Mouse (Mus musculus): ENCODE data around the gene Akap2. TPM values are rescaled to one million over a fixed set of nuclear protein-coding genes. Genes with fewer than 3 reads are reported as not detected.
A peak's percentile ranks its signal among the peaks of the same experiment; 100 is the strongest.

Gene Akap2
- polyA plus RNA-seq, 1 experiment = 0.87 TPM

DNA sequence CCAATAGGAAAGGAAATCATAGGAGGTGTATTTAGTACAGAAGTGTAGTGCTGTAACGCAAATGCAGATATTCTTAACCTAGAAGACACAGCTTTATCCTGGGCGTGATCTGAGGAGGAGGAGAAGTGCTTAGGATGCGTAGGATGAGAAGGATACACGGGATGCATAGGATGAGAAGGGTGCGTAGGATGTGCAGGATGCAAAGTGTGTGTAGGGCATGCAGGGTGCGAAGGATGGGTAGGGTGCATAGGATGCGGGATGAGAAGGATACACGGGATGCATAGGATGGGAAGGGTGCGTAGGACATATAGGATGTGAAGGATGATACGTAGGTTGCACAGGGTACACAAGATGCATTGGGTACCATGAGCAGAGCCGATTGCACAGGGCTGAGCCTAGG, 20.5 kb upstream of the Akap2 start:
- peaks cover 10% of the 10 kb centered on the region for H3K4me1 ChIP-seq
- no peak; the same call in 2 of the 3 replicates for TF ChIP-seq GATA1 (IDR thresholded peaks at IDR 0.05; ENCODE audit: borderline replicate concordance, low read length)
- TF ChIP-seq FLI1 (IDR thresholded peaks at IDR 0.05; ENCODE audit: low read length) = no peak
- H3K27me3 ChIP-seq (replicated peaks) = peaks cover 14% of the 10 kb centered on the region
- H3K36me3 ChIP-seq (replicated peaks; ENCODE audit: low read length) = no peaks in the 10 kb centered on the region
- H3K4me3 ChIP-seq (replicated peaks) = peak overlapping the region; percentile 76
- peaks cover 5% of the 10 kb centered on the region for H3K9me3 ChIP-seq

DNA sequence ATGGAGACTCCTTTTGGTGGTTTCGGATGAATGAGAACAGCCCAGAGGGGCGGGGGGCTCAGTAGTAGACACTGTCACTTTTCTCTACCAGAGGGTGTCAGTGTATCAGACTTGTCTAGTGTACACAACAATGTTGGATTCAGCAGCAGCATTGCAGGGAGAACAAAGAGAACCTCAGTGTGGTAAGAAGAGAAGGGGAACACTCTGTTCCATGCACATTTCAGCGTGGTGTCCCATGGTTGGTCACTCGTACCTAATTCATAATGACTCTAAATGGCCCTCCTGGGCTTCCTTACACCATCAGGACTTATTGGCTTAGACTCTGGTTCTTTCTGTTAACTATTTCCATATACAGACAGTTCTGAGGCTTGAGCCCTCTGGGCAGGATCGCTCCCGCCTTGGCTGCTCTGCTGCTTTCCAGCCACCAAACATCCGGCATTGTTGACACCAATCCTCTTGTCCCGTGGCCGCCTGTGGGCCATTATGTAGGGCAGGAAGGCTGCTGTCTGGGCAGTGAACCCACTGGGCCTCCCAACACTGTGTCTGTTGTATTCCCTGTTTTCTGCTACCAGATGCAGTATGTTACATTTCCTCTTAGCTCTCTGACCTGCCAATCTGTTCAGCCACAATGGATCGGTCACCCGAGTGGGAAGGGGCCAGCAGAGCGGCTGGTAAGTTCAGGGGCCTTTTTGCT, 19.4 kb upstream of the Akap2 start:
- Histone ChIP-seq H3K9me3 (peaks cover 5% of the 10 kb centered on the region), H3K36me3 (replicated peaks; ENCODE audit: low read length) (no peaks in the 10 kb centered on the region), H3K4me3 (replicated peaks) (no peak overlapping the region), H3K27me3 (replicated peaks) (peaks cover 14% of the 10 kb centered on the region), H3K4me1 (peaks cover 10% of the 10 kb centered on the region)
- TF ChIP-seq GATA1 (IDR thresholded peaks at IDR 0.05; ENCODE audit: borderline replicate concordance, low read length) (no peak), FLI1 (IDR thresholded peaks at IDR 0.05; ENCODE audit: low read length) (no peak)

DNA sequence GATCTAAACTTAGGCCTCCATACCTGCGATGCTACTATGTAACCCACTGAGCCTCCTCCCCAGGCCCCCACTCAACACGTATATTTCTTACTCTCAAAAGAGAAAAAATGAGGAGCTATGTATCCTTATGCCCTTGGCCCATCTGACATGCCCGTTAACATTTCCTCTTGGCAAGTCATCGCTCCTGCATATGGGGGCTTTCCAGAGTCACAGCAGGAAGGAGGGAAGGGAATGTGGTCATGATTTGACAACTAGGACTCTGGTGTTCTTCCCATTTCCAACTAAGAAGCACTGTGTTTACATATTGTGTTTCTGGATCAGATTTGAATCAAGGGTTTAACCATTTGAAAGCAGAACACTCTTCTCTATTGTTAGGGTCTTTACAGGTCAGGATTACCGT, 15.9 kb upstream of the Akap2 start:
- H3K9me3 ChIP-seq = peaks cover 5% of the 10 kb centered on the region
- no peaks in the 10 kb centered on the region for H3K36me3 ChIP-seq (replicated peaks; ENCODE audit: low read length)
- peaks cover 10% of the 10 kb centered on the region for H3K4me1 ChIP-seq
- TF ChIP-seq GATA1 (IDR thresholded peaks at IDR 0.05; ENCODE audit: borderline replicate concordance, low read length) = no peak
- no peak for TF ChIP-seq FLI1 (IDR thresholded peaks at IDR 0.05; ENCODE audit: low read length)
- H3K27me3 ChIP-seq (replicated peaks) = peaks cover 17% of the 10 kb centered on the region
- H3K4me3 ChIP-seq (replicated peaks) = no peak overlapping the region

DNA sequence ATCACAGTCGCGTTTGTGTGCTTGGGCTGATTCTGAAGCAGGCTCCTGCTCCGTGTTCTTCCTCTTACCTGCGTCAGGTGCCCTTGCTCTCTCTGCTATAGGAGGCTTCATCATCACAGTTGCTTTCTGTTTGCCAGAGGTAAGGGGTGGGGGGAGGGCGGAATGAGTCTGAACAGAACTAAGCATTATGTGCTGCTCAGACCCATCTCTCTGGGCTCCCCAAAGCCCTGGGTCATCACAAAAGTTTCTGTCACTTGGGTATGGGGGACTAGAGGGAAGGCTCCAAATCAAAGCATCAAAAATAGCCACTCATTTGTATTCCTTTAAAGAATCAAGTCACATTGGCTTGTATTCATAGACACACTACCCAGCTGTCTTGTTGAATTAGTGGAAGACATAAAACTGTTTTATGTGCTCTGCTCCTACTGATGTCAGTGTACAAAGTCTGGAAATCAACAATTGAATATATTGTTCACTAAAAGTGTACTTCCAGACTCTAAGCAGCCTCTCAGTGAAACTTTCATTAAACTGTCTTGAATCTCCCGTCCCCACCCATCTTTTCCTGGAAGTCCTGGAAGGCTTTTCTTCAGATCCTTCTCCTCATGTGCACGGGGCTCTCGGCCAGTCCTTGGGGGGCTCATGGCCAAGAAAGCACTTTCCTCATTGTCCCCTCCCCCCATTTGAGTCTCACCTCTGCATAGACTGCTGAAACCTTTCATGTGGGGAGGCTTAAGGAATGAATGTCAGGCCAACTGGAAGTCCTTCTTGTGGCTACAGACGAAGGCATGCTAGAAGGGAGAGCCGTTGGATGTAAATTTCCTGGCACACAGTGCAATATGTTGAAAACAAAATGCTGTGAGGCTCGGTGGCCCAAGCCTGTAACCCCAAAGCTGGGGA, 13.6 kb upstream of the Akap2 start:
- no peak for TF ChIP-seq GATA1 (IDR thresholded peaks at IDR 0.05; ENCODE audit: borderline replicate concordance, low read length)
- no peak for TF ChIP-seq FLI1 (IDR thresholded peaks at IDR 0.05; ENCODE audit: low read length)
- peaks cover 8% of the 10 kb centered on the region for H3K27me3 ChIP-seq (replicated peaks)
- H3K4me3 ChIP-seq (replicated peaks) = no peak overlapping the region
- H3K9me3 ChIP-seq = no peaks in the 10 kb centered on the region
- H3K4me1 ChIP-seq = peaks cover 7% of the 10 kb centered on the region
- H3K36me3 ChIP-seq (replicated peaks; ENCODE audit: low read length) = no peaks in the 10 kb centered on the region

DNA sequence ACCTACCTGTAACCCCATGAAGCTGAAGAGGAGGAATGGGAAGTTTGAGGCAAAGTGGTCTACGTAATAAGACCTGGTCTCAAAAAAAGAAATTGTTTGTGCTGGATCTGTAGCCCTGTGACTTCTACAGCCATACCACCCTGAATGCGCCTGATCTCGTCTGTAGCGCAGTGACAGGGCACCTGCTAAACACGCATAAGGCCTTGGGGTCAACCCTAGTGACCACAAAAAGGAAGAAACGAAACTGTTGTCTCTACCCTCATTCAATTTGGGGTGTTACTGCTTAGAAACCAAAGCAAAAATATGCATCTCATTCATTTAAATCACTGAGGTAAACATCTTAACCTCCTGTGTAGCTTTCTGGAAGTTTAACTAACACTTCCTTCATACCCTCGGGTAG, 12.9 kb upstream of the Akap2 start:
- TF ChIP-seq GATA1 (IDR thresholded peaks at IDR 0.05; ENCODE audit: borderline replicate concordance, low read length) (no peak), FLI1 (IDR thresholded peaks at IDR 0.05; ENCODE audit: low read length) (no peak)
- Histone ChIP-seq H3K36me3 (replicated peaks; ENCODE audit: low read length) (no peaks in the 10 kb centered on the region), H3K4me1 (peaks cover 7% of the 10 kb centered on the region), H3K4me3 (replicated peaks) (no peak overlapping the region), H3K27me3 (replicated peaks) (peaks cover 8% of the 10 kb centered on the region), H3K9me3 (no peaks in the 10 kb centered on the region)

DNA sequence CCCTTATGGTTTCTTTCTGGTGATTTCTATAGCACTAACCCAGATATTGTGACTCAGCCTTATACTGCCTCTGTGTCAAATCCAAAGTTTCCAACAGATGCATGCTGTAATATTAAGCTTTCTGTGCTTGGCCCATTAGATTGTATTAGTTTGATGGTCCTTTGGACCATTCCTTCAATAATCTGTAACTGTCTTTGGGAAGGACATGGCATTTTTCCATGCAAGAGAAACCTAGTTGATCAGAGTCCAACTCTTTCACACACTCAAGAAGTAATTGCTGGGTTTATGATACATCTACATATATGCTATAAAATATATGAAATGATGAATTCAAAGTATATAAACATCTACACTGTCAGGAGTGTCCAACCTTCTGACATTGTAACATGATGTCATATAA, 1.6 kb upstream of the Akap2 start:
- Histone ChIP-seq H3K9me3 (no peaks in the 10 kb centered on the region), H3K27me3 (replicated peaks) (no peaks in the 10 kb centered on the region), H3K4me1 (no peaks in the 10 kb centered on the region), H3K36me3 (replicated peaks; ENCODE audit: low read length) (no peaks in the 10 kb centered on the region), H3K4me3 (replicated peaks) (no peak overlapping the region)
- TF ChIP-seq GATA1 (IDR thresholded peaks at IDR 0.05; ENCODE audit: borderline replicate concordance, low read length) (no peak), FLI1 (IDR thresholded peaks at IDR 0.05; ENCODE audit: low read length) (no peak)

DNA sequence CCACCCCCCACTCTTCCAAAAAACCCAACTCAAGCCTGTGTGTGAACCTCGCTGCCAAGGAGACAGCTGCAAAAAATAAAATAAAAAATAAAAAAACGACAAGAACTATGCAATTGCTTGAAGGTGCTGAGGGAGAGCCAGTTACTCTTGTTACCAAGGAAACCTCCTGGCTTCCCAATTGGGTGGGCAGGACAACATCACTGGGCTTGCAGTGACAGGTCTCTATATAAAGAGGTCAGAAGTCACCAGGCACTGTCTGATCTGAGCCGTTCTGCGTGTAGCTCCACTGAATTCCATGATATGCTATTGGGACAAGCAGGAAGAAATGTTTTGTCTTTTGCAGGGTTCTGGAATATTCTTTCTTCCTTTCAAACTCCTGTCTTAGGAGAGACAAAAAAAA, 722 bp upstream of the Akap2 start:
- no peaks in the 10 kb centered on the region for H3K4me1 ChIP-seq
- no peaks in the 10 kb centered on the region for H3K27me3 ChIP-seq (replicated peaks)
- TF ChIP-seq FLI1 (IDR thresholded peaks at IDR 0.05; ENCODE audit: low read length) = no peak
- no peak for TF ChIP-seq GATA1 (IDR thresholded peaks at IDR 0.05; ENCODE audit: borderline replicate concordance, low read length)
- H3K4me3 ChIP-seq (replicated peaks) = no peak overlapping the region
- H3K9me3 ChIP-seq = no peaks in the 10 kb centered on the region
- H3K36me3 ChIP-seq (replicated peaks; ENCODE audit: low read length) = no peaks in the 10 kb centered on the region

DNA sequence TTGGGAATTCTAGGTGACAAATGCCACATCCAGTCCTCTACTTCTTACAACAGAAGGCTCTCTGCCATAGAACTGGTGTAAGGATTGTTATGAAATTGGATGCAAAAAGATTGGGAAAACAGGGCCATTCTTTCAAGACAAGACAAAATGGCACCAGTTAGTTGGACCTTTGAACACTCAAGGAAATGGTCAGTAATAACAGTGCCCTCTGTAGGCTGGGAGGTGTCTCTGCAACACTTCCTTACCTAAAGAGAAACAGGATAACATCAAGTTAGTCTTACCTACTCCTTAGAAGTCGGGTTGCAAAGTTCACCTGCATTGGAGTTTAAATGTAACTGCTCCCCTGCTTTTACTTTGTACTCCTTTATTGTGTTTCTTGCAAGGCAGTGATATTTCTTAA, 1.9 kb downstream of the Akap2 start:
- H3K9me3 ChIP-seq = no peaks in the 10 kb centered on the region
- TF ChIP-seq FLI1 (IDR thresholded peaks at IDR 0.05; ENCODE audit: low read length) = no peak
- no peak for TF ChIP-seq GATA1 (IDR thresholded peaks at IDR 0.05; ENCODE audit: borderline replicate concordance, low read length)
- no peaks in the 10 kb centered on the region for H3K27me3 ChIP-seq (replicated peaks)
- no peaks in the 10 kb centered on the region for H3K36me3 ChIP-seq (replicated peaks; ENCODE audit: low read length)
- H3K4me1 ChIP-seq = no peaks in the 10 kb centered on the region
- H3K4me3 ChIP-seq (replicated peaks) = no peak overlapping the region

DNA sequence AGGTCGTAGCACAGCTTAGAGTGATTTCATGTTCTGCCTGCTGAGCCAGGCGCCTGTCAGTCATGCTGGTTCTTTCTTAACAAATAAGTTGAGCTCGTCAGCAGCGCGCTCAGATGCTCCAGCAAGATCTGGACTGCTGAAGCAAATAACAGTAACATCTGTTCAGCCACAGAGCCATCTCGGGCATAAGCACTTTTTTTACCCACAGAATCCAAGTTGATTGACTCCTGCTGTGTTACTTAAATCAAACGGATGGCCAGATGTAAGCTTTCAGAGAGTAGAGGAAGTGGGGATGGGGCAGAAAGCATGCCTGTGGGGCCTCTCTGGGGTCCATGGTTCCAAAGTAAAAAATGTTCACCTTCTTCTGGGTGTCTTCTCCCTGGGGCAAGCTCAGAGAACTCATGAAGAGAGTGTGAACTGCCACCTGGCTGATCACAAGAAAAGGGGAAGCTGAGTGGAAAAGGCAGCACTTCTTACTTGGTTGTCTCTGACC, 3.5 kb downstream of the Akap2 start:
- no peaks in the 10 kb centered on the region for H3K36me3 ChIP-seq (replicated peaks; ENCODE audit: low read length)

DNA sequence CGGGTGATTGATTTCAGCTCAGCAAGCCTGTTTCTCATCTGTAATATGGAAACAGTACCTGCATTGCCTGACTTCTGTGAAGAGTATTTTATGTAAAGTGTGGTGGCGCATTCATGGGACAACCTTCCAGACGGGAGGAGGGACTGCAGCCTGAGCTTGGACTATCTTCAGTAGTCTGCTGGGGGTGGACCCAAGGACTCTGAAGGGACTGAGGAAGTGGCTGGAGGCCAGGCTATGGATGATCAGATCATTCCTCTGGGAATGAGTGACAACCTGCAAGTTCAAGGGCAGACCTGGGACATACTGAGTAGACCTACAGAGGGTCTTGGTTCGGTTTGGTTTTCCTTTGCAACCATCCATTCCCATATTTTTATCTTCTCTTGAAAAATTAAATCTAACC, 4.8 kb downstream of the Akap2 start:
- TF ChIP-seq GATA1 (IDR thresholded peaks at IDR 0.05; ENCODE audit: borderline replicate concordance, low read length) (no peak), FLI1 (IDR thresholded peaks at IDR 0.05; ENCODE audit: low read length) (no peak)
- Histone ChIP-seq H3K36me3 (replicated peaks; ENCODE audit: low read length) (no peaks in the 10 kb centered on the region), H3K9me3 (no peaks in the 10 kb centered on the region), H3K4me1 (no peaks in the 10 kb centered on the region), H3K27me3 (replicated peaks) (no peaks in the 10 kb centered on the region), H3K4me3 (replicated peaks) (no peak overlapping the region)

More for the DNA sequence above, 3.5 kb downstream of the Akap2 start:
- no peak overlapping the region for H3K4me3 ChIP-seq (replicated peaks)
- no peak for TF ChIP-seq GATA1 (IDR thresholded peaks at IDR 0.05; ENCODE audit: borderline replicate concordance, low read length)
- no peak for TF ChIP-seq FLI1 (IDR thresholded peaks at IDR 0.05; ENCODE audit: low read length)
- no peaks in the 10 kb centered on the region for H3K9me3 ChIP-seq
- H3K27me3 ChIP-seq (replicated peaks) = no peaks in the 10 kb centered on the region
- no peaks in the 10 kb centered on the region for H3K4me1 ChIP-seq
